Mouse (Mus musculus) midbrain, embryonic 14.5 days (tissue): ENCODE measurements around the gene Arhgef26. TPM values are rescaled to one million over a fixed set of nuclear protein-coding genes. Genes with fewer than 3 reads are reported as not detected.

Experiments used
- ATAC-seq: fragments of 200-750 bp; cut with Nextera tagmentation; 2 replicates; pipeline ENCODE4 v1.8.0; 2017; ENCODE audit warnings: moderate number of reproducible peaks, moderate library complexity; ENCODE audit not compliant: low FRiP score, low TSS enrichment
- DNase-seq: peaks from one replicate; pipeline ENCODE4 v3.0.0-alpha.2; 2015
- H3K27ac ChIP-seq: fragments of 300-500 bp; sonication (generic); replicated peaks from 2 replicates; pipeline ENCODE4 v1.5.1; 2014; ENCODE audit warnings: mild to moderate bottlenecking, low read depth, low read length, moderate library complexity
- H3K27me3 ChIP-seq: fragments of 300-500 bp; sonication (generic); 2 replicates; pipeline ENCODE4 v1.6.1; 2014; ENCODE audit warnings: low read length, control low read depth, mixed read lengths; ENCODE audit not compliant: control insufficient read depth, insufficient read depth
- H3K36me3 ChIP-seq: fragments of 300-500 bp; sonication (generic); 2 replicates; pipeline ENCODE4 v1.6.1; 2014; ENCODE audit warnings: low read length, control low read depth; ENCODE audit not compliant: control insufficient read depth, insufficient read depth
- H3K4me1 ChIP-seq: fragments of 300-500 bp; sonication (generic); 2 replicates; pipeline ENCODE4 v1.6.1; 2014; ENCODE audit warnings: mild to moderate bottlenecking, antibody characterized with exemption, low read length, control low read depth; ENCODE audit not compliant: control insufficient read depth, insufficient read depth
- H3K4me2 ChIP-seq: fragments of 300-500 bp; sonication (generic); 2 replicates; pipeline ENCODE4 v1.6.1; 2014; ENCODE audit warnings: mild to moderate bottlenecking, low read length, moderate library complexity
- H3K4me3 ChIP-seq: fragments of 300-500 bp; sonication (generic); replicated peaks from 2 replicates; pipeline ENCODE4 v1.5.1; 2014; ENCODE audit warnings: low read depth, low read length
- H3K9ac ChIP-seq: fragments of 300-500 bp; sonication (generic); replicated peaks from 2 replicates; pipeline ENCODE4 v1.6.1; 2014; ENCODE audit warnings: mild to moderate bottlenecking, low read length, moderate library complexity
- H3K9me3 ChIP-seq: fragments of 300-500 bp; sonication (generic); 2 replicates; pipeline ENCODE4 v1.6.1; 2016; ENCODE audit warnings: low read length, control low read depth, mixed read lengths; ENCODE audit not compliant: control insufficient read depth
- WGBS: fragments of 180-500 bp; shearing (Covaris S2); extraction: QIAGEN DNeasy Blood & Tissue Kit; methylation state at CpG from one replicate; pipeline ENCODE4 v1.1.7; 2014; 5-methylcytosine and 5-hydroxymethylcytosine counted together
- polyA plus RNA-seq: library from polyadenylated mRNA; unstranded; fragments of >200 nt; fragmentation: Nextera tagmentation; extraction: Ambion mirVana; gene quantifications from 2 replicates; pipeline ENCODE4 v1.2.1, GENCODE M21; 2014

Arhgef26 gene
- 7.5 and 7.6 TPM in 2 replicates for polyA plus RNA-seq

DNA sequence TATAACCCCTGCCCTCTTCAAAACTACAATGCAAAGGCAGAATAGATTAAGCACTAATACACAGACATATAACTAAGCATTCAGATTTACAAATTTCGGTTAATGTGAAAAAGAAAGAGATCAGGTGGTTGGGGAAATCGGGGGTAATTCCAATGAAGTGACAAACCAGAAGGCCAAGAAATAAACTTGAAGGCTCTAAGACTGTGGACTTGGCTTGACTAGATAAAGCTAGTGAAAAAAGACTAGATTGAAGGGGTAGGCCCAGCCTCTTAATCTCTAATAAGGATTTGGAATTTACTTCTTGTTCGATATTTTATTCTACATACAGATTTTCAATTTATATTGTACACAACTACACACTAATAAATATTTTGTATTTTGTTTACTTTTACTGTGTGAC lies at the start of gene Arhgef26:
TSS of gene Arhgef26 (plus strand) at position 301 of the 400 bp plus-strand sequence.
- WGBS: 80% methylated on average over 3 of the region's 3 CpGs
- DNase-seq (no peak), ATAC-seq (no peak)
- Histone ChIP-seq H3K4me1 (peaks cover 6% of the 10 kb centered on the region; the same call in 1 of the 2 replicates), H3K36me3 (no peaks in the 10 kb centered on the region), H3K4me3 (peak within 1 kb of the TSS; percentile 79), H3K9ac (peak within 1 kb of the TSS; percentile 68), H3K9me3 (no peaks in the 10 kb centered on the region), H3K27me3 (peaks cover 9% of the 10 kb centered on the region; the same call in 1 of the 2 replicates), H3K27ac (no peak within 1 kb of the TSS; the same call in 1 of the 2 replicates), H3K4me2 (peak within 1 kb of the TSS; percentile 85)

DNA sequence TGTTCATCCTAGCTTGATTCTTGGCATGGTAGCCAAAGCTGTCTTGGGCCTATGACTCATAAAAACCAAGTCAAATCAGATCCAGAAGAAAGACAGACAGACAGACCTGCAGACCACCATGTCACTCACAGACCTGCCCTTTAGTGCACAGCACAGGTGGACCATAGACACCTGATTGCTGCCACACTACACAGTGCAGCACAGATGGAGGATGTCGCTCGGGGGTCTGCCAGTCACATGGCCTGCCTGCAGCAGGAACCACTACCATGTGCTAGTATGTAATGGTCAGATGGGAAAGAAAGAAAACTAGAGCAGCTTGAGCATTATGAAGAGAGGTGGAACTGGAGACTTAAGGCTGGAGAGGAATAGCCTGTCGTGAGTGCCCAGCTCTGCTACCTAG lies 27.7 kb upstream of the Arhgef26 start:
- H3K27ac ChIP-seq: no peak overlapping the region
- no peak overlapping the region for H3K4me3 ChIP-seq
- H3K27me3 ChIP-seq: no peaks in the 10 kb centered on the region
- DNase-seq (no peak), ATAC-seq (peak; percentile 66; the same call in 1 of the 2 replicates)
- H3K9me3 ChIP-seq: no peaks in the 10 kb centered on the region
- H3K4me1 ChIP-seq: no peaks in the 10 kb centered on the region
- H3K36me3 ChIP-seq: no peaks in the 10 kb centered on the region
- H3K4me2 ChIP-seq: no peak overlapping the region
- 92% methylated on average over 3 of the region's 3 CpGs for WGBS
- no peak overlapping the region for H3K9ac ChIP-seq

DNA sequence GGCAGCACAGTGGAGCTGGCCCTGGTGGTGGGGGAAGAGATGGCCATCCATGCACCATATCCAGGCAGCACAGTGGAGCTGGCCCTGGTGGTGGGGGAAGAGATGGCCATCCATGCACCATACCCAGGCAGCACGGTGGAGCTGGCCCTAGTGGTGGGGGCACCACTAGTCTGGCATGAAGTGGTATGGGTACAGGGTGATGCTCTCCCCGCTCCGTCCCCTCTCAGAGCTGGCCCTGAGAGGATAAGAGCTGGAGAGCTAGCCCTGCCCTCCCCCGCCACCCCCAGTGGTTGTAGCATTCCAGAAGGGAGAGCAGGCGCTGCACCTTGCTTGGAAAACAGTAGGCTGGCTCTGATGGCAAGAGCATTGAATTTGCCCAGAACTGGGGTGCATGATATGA lies 26.9 kb upstream of the Arhgef26 start:
- H3K4me2 ChIP-seq: no peak overlapping the region
- no peak overlapping the region for H3K9ac ChIP-seq
- WGBS: 87% methylated on average over 5 of the region's 5 CpGs
- H3K36me3 ChIP-seq: no peaks in the 10 kb centered on the region
- H3K4me1 ChIP-seq: no peaks in the 10 kb centered on the region
- H3K9me3 ChIP-seq: no peaks in the 10 kb centered on the region
- H3K27ac ChIP-seq: no peak overlapping the region
- H3K4me3 ChIP-seq: no peak overlapping the region
- H3K27me3 ChIP-seq: no peaks in the 10 kb centered on the region
- DNase-seq (no peak), ATAC-seq (peak; percentile 43; the same call in 1 of the 2 replicates)

DNA sequence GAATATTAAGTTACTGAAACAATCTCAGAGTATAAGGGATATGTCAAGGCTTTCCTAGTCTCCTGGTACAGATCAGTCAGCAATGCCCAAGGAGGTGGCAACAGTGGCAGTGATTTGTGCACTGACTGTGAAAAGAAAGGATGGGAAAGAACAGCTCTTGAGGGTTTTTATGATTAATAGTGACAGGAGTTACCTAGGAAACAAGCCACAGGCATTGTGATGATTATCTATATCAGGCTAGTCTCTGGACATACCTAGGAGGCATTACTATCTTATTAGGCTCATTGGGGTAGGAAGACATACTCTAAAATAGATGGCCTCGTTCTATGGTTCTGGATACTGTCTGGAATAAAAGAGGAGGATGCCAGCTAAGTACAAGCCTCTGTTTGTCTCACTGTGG lies 13.4 kb upstream of the Arhgef26 start:
- H3K27me3 ChIP-seq: no peaks in the 10 kb centered on the region
- H3K36me3 ChIP-seq: no peaks in the 10 kb centered on the region
- ATAC-seq: no peak
- H3K4me1 ChIP-seq: no peaks in the 10 kb centered on the region
- H3K9ac ChIP-seq: no peak overlapping the region
- no peaks in the 10 kb centered on the region for H3K9me3 ChIP-seq
- no peak overlapping the region for H3K4me2 ChIP-seq
- no peak overlapping the region for H3K4me3 ChIP-seq
- WGBS: 44% methylated on average over 1 of the region's 1 CpGs
- H3K27ac ChIP-seq: no peak overlapping the region
- peak; percentile 25 for DNase-seq

DNA sequence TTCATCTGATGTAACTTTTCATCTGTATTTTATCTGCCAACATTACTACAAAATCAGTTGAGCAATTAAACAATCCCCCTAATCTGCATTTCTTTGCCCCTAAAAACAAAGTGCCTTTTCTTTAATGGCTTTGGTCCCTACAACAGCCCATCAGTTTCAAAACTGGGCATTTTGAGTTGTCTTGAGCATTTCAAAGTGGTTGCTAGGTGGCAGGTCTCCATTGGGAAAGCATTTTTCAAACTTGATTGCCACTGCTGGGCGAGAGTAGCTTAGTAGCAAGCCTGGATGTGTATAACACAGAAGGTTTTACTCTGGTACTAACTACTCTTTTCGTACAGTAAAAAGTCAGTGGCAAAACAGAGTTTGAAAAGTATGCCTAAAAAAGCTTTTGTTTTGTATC lies 10.2 kb upstream of the Arhgef26 start:
- Histone ChIP-seq H3K9me3 (no peaks in the 10 kb centered on the region), H3K36me3 (no peaks in the 10 kb centered on the region), H3K4me2 (no peak overlapping the region), H3K27me3 (no peaks in the 10 kb centered on the region), H3K4me1 (no peaks in the 10 kb centered on the region), H3K4me3 (no peak overlapping the region), H3K27ac (no peak overlapping the region), H3K9ac (no peak overlapping the region)
- WGBS: 31% methylated on average over 2 of the region's 2 CpGs
- DNase-seq: peak; percentile 25
- ATAC-seq: no peak

DNA sequence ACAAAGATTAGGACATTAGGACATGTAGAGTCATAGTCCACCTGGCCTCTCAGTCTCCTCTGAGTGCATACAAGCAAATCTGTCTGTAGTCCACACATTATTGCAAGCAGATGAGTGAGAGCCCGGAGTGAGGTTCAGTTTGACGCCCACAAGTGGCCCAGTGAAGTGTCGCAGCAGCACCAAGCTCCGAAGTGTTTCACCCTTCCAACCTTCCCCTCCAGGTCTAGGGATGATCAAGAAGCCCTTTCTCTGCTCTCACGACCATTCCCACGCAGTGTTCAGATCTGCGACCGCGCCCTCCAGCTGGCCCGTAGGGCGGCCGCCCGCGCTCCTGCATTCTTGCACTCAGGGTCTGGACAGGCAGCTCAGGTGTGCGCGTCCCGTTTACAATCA lies 313 bp downstream of the Arhgef26 start:
- no peaks in the 10 kb centered on the region for H3K9me3 ChIP-seq
- H3K4me1 ChIP-seq: peaks cover 6% of the 10 kb centered on the region; the same call in 1 of the 2 replicates
- ATAC-seq: no peak

DNA sequence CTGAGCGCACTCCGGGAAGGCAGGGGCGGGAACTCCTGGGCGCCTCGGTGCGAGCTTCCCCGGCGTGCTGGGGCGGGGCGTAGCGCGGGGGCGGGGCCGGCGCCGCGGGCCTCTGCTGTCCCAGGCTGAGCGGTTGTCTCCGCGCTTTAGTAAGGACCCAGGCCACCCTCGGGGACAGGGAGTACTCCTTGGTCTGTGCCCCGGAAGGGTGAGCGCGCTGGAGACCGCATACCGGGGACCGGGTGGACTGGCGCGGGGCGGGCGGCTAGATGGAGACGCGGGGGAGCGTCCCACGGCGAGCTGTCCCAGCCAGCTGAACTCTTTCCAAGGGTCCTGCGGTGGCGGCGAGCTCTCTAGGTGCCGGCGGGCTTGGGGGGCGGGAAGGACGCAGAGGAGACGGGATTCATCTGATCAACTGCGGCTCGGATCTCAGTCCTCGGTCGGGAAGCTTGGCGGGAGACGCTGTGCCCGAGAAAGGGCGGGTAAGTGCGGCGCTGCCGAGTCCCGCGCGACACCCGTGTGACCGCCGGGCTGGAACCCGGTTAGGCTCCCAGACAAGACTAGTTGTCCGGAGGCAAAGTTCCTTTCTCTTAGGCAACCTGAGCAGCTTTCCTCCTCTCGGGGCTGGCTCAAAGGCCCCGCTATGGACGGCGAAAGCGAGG lies 841 bp downstream of the Arhgef26 start:
- Histone ChIP-seq H3K4me1 (peaks cover 6% of the 10 kb centered on the region; the same call in 1 of the 2 replicates), H3K4me3 (peak overlapping the region; percentile 79), H3K9ac (peak overlapping the region; percentile 68), H3K36me3 (no peaks in the 10 kb centered on the region), H3K27me3 (peaks cover 9% of the 10 kb centered on the region; the same call in 1 of the 2 replicates), H3K4me2 (peak overlapping the region; percentile 85), H3K27ac (no peak overlapping the region; the same call in 1 of the 2 replicates), H3K9me3 (no peaks in the 10 kb centered on the region)
- WGBS: under 1% methylated on average over 68 of the region's 68 CpGs
- peak; percentile 76 for DNase-seq
- ATAC-seq: peak; percentile 88

More for the DNA sequence above, 313 bp downstream of the Arhgef26 start:
- H3K4me3 ChIP-seq: peak overlapping the region; percentile 79
- no peak overlapping the region for H3K27ac ChIP-seq
- H3K36me3 ChIP-seq: no peaks in the 10 kb centered on the region
- DNase-seq: no peak
- 2% methylated on average over 17 of the region's 17 CpGs for WGBS
- H3K9ac ChIP-seq: peak overlapping the region; percentile 68
- peak overlapping the region; percentile 85 for H3K4me2 ChIP-seq
- peaks cover 9% of the 10 kb centered on the region; the same call in 1 of the 2 replicates for H3K27me3 ChIP-seq

DNA sequence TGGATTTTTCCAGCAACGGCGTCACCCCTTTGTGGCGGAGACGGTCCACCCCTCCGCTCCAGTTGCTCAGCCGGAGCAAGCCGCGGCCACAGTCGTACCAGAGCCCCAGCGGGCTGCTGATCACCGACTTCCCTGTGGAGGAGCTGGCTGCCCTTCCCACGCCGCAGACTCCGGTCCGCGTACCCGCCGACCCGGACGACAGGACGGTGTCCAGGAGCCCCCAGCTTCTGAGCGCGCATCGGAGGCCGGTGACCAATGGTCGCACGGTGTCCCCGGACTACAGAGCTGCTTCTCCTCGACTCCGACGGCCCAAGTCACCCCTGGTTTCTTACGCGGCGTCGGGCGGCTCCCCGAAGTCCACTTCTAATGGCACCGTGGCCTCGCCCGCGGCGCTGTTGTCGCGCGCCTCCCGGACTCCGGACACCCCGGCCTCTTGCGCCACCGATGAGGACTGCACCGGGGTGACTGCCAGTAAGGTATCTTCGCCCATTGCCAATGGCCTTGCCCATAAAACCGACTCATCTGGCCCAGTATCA lies 1.4 kb downstream of the Arhgef26 start:
- ATAC-seq (peak; percentile 53), DNase-seq (peak; percentile 68)
- Histone ChIP-seq H3K9ac (peak overlapping the region; percentile 68), H3K27me3 (peaks cover 9% of the 10 kb centered on the region; the same call in 1 of the 2 replicates), H3K9me3 (no peaks in the 10 kb centered on the region), H3K4me2 (peak overlapping the region; percentile 85), H3K36me3 (no peaks in the 10 kb centered on the region), H3K27ac (no peak overlapping the region), H3K4me3 (peak overlapping the region; percentile 79), H3K4me1 (peaks cover 6% of the 10 kb centered on the region; the same call in 1 of the 2 replicates)
- under 1% methylated on average over 53 of the region's 53 CpGs for WGBS
